Mouse (Mus musculus) left cerebral cortex, postnatal 36 days (tissue): Measurements from ENCODE around the gene Zfp108. TPM values are rescaled to one million over a fixed set of nuclear protein-coding genes. Genes with fewer than 3 reads are reported as not detected.

ENCODE experiments used
- total RNA-seq, 2 experiments: library from RNA; stranded (reverse); gene quantifications; 2 replicates each; pipeline ENCODE4 v1.2.3; 2021

Zfp108 gene
- total RNA-seq, 2 experiments from 2014 or later: 7.8 to 9.1 TPM

Other genes with a start within 250 kb of the Zfp108 start
- gene Vmn1r183, start 201.5 kb upstream of the Zfp108 start, total RNA-seq: not detected
- 10 to 100 TPM; 42.8 to 54.9 TPM for gene Zfp180, start 172.9 kb upstream of the Zfp108 start, total RNA-seq
- gene Zfp112, start 142.5 kb upstream of the Zfp108 start, total RNA-seq: 10 to 100 TPM in 1 of 2 experiments, 1 to 10 TPM in 1; 8.9 to 13.0 TPM
- 10 to 100 TPM; 20.5 to 23.5 TPM for gene Zfp235, start 120.6 kb upstream of the Zfp108 start, total RNA-seq
- 1 to 10 TPM; 3.3 to 4.3 TPM for gene Zfp114, start 79.7 kb upstream of the Zfp108 start, total RNA-seq
- 10 to 100 TPM; 11.2 to 11.9 TPM for gene Zfp111, start 43.4 kb upstream of the Zfp108 start, total RNA-seq
- 10 to 100 TPM in 1 of 2 experiments, 1 to 10 TPM in 1; 8.6 to 10.8 TPM for gene Zfp109, start 17.2 kb upstream of the Zfp108 start, total RNA-seq
- 10 to 100 TPM; 11.8 to 12.6 TPM for gene Zfp93, start 15.6 kb downstream of the Zfp108 start, total RNA-seq
- gene Zfp61, start 46.4 kb downstream of the Zfp108 start, total RNA-seq: 10 to 100 TPM; 21.9 to 23.9 TPM
- gene Zfp94, start 61.9 kb downstream of the Zfp108 start, total RNA-seq: 10 to 100 TPM; 13.2 to 16.2 TPM
- gene Tescl, start 79.1 kb downstream of the Zfp108 start, total RNA-seq: not detected
- gene Lypd5, start 94.4 kb downstream of the Zfp108 start, total RNA-seq: not detected
- gene Kcnn4, start 115.5 kb downstream of the Zfp108 start, total RNA-seq: under 1 TPM; 0.42 to 0.77 TPM
- gene Smg9, start 144.8 kb downstream of the Zfp108 start, total RNA-seq: 10 to 100 TPM; 39.6 to 51.1 TPM
- under 1 TPM; 0.42 to 0.72 TPM for gene Irgc1, start 197.5 kb downstream of the Zfp108 start, total RNA-seq
- gene Plaur, start 207.7 kb downstream of the Zfp108 start, total RNA-seq: 1 to 10 TPM in 1 of 2 experiments, under 1 TPM in 1; 0.91 to 1.7 TPM
- gene Cadm4, start 227.2 kb downstream of the Zfp108 start, total RNA-seq: 100 to 1,000 TPM; 235 to 307 TPM